Mouse (Mus musculus) limb, embryonic 14.5 days (tissue): ENCODE results near the gene Fxr2. TPM values are rescaled to one million over a fixed set of nuclear protein-coding genes. Genes with fewer than 3 reads are reported as not detected.

Source experiments
- ATAC-seq: fragments of 200-750 bp; cut with Nextera tagmentation; 2 replicates; pipeline ENCODE4 v1.8.0; 2017; ENCODE audit warnings: low read depth, moderate number of reproducible peaks, moderate TSS enrichment; ENCODE audit not compliant: low FRiP score
- DNase-seq: peaks from one replicate; pipeline ENCODE4 v3.0.0-alpha.2; 2015; ENCODE audit warnings: low spot score
- H3K27ac ChIP-seq: fragments of 300-500 bp; sonication (generic); replicated peaks from 2 replicates; pipeline ENCODE4 v1.5.1; 2014; ENCODE audit warnings: low read depth, mild to moderate bottlenecking, low read length, moderate library complexity, mixed read lengths
- H3K27me3 ChIP-seq: fragments of 300-500 bp; sonication (generic); 2 replicates; pipeline ENCODE4 v1.6.1; 2014; ENCODE audit warnings: low read length, mixed read lengths; ENCODE audit not compliant: control insufficient read depth, insufficient read depth
- H3K36me3 ChIP-seq: fragments of 300-500 bp; sonication (generic); 2 replicates; pipeline ENCODE4 v1.6.1; 2014; ENCODE audit warnings: mild to moderate bottlenecking, low read length, moderate library complexity, mixed read lengths; ENCODE audit not compliant: control insufficient read depth, insufficient read depth
- H3K4me1 ChIP-seq: fragments of 300-500 bp; sonication (generic); 2 replicates; pipeline ENCODE4 v1.6.1; 2014; ENCODE audit warnings: antibody characterized with exemption, low read length, mixed read lengths; ENCODE audit not compliant: control insufficient read depth, insufficient read depth
- H3K4me2 ChIP-seq: fragments of 300-500 bp; sonication (generic); replicated peaks from 2 replicates; pipeline ENCODE4 v1.6.1; 2014; ENCODE audit warnings: low read depth, mild to moderate bottlenecking, low read length, moderate library complexity; ENCODE audit not compliant: severe bottlenecking
- H3K4me3 ChIP-seq: fragments of 300-500 bp; sonication (generic); replicated peaks from 2 replicates; pipeline ENCODE4 v1.5.1; 2014; ENCODE audit warnings: low read length
- H3K9ac ChIP-seq: fragments of 300-500 bp; sonication (generic); 2 replicates; pipeline ENCODE4 v1.6.1; 2014; ENCODE audit warnings: mild to moderate bottlenecking, low read depth, low read length, moderate library complexity; ENCODE audit not compliant: severe bottlenecking
- H3K9me3 ChIP-seq: fragments of 300-500 bp; sonication (generic); 2 replicates; pipeline ENCODE4 v1.6.1; 2016; ENCODE audit warnings: low read length; ENCODE audit not compliant: control insufficient read depth
- POLR2A ChIP-seq: fragments of 200-500 bp; IDR thresholded peaks from 2 replicates; pipeline ENCODE4 v1.8.0; 2012; ENCODE audit warnings: inconsistent platforms, mild to moderate bottlenecking, moderate library complexity, borderline replicate concordance; ENCODE audit not compliant: insufficient read depth, insufficient read length; ENCODE audit errors: extremely low read depth
- WGBS: fragments of 180-500 bp; shearing (Covaris S2); extraction: QIAGEN DNeasy Blood & Tissue Kit; methylation state at CpG from one replicate; pipeline ENCODE4 v1.1.7; 2014; 5-methylcytosine and 5-hydroxymethylcytosine counted together
- polyA plus RNA-seq, 2 experiments: library from polyadenylated mRNA; depleted of rRNA in 1 of 2; stranded (reverse) in 1 of 2; unstranded in 1 of 2; fragments of >200 nt; fragmentation: Nextera tagmentation in 1 of 2; extraction: Ambion mirVana in 1 of 2; gene quantifications; 2 replicates each; pipeline versions ENCODE4 v1.2.1 to v1.2.3; 2012 to 2014

The Fxr2 gene
- polyA plus RNA-seq, 2 experiments: 28.9 to 125 TPM

DNA sequence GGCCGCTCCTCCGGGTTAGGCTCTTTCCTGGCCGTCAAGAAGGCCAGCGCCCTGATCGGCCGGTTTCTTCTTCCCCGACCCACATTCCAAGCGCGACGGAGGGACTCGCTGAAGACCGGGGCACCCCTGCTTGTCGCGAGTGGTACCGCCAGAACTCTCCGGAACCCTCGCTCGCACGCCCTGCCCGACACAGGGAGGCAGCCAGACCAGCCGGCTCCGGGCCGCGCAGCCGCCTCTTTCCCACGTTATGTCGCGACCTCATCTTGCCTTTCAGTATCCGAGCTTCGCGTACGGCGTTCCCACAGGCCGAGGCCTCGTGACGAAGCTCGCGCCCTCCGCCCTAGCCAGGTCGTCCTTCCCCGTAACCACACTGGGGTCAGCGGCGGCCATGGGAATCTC, 38.9 kb downstream of the Fxr2 start:
- Histone ChIP-seq H3K4me2 (peak overlapping the region; percentile 88), H3K4me1 (peaks cover 15% of the 10 kb centered on the region), H3K27me3 (no peaks in the 10 kb centered on the region), H3K9ac (peak overlapping the region; percentile 99), H3K4me3 (peak overlapping the region; percentile 100), H3K36me3 (peaks cover 84% of the 10 kb centered on the region), H3K27ac (peak overlapping the region; percentile 97), H3K9me3 (no peaks in the 10 kb centered on the region)
- WGBS: under 1% methylated on average over 43 of the region's 43 CpGs
- no peak for DNase-seq
- no peak for ATAC-seq
- no peak for TF ChIP-seq POLR2A

DNA sequence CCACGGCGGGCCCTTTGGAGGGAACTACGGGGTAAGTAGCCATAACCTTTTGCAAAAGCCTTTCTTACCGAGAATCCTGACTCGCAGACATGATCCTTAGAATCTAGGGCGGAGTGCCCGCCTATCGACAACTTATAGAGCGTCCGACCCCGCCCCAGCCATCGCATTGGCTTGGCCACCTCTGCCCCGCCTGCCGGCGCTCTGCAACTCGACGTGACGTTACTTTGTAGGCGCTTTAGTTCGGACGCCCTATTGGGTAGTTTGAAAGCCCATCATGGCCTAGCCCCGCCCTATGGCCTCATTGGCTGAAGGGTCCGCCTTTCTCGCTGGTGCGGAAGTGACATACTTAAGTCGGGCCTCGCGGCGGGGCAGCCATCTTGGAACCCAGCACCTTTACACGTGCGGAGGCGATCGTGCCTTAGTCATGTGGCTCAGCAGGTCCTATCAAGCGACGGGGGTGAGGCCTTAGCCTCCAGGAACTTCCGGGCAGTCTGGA, 39.5 kb downstream of the Fxr2 start, which contains the start of gene Eif4a1:
Gene Eif4a1 (minus strand): TSS at position 213 of the 496 bp plus-strand sequence.
- ATAC-seq (peak; percentile 97), DNase-seq (peak; percentile 100)
- H3K27me3 ChIP-seq: no peaks in the 10 kb centered on the region
- TF ChIP-seq POLR2A: peak; percentile 96; the same call in 1 of the 2 replicates
- no peaks in the 10 kb centered on the region for H3K9me3 ChIP-seq
- H3K4me2 ChIP-seq: peak within 1 kb of the TSS; percentile 88
- H3K4me1 ChIP-seq: peaks cover 15% of the 10 kb centered on the region
- H3K36me3 ChIP-seq: peaks cover 85% of the 10 kb centered on the region
- under 1% methylated on average over 36 of the region's 36 CpGs for WGBS
- peak within 1 kb of the TSS; percentile 97 for H3K27ac ChIP-seq
- peak within 1 kb of the TSS; percentile 100 for H3K4me3 ChIP-seq
- H3K9ac ChIP-seq: peak within 1 kb of the TSS; percentile 99

DNA sequence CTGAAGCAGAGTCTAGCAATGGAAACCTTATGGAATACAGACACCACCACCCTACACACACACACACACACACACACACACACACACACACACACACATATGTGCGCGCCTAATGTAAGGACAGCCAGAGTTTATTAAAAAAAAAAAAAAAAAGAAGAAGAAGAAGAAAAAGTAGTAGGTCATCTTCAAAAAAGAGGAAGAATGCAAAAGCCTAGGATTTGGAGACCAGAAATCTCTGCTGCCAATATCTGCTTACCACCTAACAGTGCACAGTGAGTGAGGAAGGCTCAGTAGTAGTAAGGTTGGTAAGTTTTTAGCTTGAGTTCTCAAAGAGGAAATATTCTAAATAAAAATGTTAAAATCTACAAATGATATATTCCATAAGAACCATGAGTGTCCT, 46.4 kb downstream of the Fxr2 start:
- Histone ChIP-seq H3K27me3 (no peaks in the 10 kb centered on the region), H3K9me3 (no peaks in the 10 kb centered on the region), H3K4me1 (peaks cover 23% of the 10 kb centered on the region), H3K36me3 (peaks cover 62% of the 10 kb centered on the region), H3K4me2 (no peak overlapping the region), H3K4me3 (no peak overlapping the region), H3K9ac (no peak overlapping the region), H3K27ac (no peak overlapping the region)
- ATAC-seq (no peak), DNase-seq (no peak)
- no peak for TF ChIP-seq POLR2A
- 100% methylated on average over 2 of the region's 2 CpGs for WGBS

DNA sequence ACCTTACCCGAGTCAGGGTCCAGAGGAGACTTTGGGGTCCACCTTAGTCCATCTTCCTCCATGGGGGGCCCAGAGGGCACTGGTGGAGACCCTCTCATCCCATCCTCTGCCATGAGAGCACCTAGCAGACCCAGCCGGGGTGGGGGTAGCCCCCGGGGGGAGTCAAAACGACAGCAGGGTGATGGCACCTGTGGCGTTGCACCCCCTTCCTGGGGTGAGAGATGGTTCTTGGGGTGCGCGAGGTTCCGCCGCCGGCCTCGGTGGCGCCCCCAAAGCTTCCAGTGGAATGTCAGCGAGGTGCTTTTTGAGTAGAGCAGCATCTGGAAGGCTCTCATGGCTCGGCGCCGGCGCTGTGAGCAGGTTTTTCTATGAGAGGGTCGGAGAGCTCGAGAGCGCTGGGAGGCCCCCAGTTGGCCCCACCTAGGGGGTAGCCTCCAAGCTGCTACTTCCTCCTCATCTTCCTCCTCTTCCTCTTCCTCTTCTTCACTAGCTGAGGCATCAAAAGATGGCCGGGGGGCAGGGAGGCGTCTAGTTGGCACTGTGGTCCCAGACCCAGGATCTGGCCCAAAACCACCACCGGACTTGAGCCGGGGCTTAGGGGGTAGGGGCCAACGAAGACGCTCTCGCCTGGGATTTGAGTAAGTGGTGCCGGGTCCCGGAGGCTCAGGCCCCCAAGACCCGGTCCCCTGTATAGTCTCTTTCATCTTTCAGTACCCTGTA, 47.5 kb downstream of the Fxr2 start:
- Histone ChIP-seq H3K36me3 (peaks cover 51% of the 10 kb centered on the region), H3K4me1 (peaks cover 23% of the 10 kb centered on the region), H3K27ac (no peak overlapping the region), H3K4me2 (peak overlapping the region; percentile 88), H3K27me3 (no peaks in the 10 kb centered on the region), H3K9ac (peak overlapping the region; percentile 74; the same call in 1 of the 2 replicates), H3K9me3 (no peaks in the 10 kb centered on the region), H3K4me3 (peak overlapping the region; percentile 87)
- no peak for ATAC-seq
- TF ChIP-seq POLR2A: no peak
- DNase-seq: no peak
- 90% methylated on average over 30 of the region's 30 CpGs for WGBS

DNA sequence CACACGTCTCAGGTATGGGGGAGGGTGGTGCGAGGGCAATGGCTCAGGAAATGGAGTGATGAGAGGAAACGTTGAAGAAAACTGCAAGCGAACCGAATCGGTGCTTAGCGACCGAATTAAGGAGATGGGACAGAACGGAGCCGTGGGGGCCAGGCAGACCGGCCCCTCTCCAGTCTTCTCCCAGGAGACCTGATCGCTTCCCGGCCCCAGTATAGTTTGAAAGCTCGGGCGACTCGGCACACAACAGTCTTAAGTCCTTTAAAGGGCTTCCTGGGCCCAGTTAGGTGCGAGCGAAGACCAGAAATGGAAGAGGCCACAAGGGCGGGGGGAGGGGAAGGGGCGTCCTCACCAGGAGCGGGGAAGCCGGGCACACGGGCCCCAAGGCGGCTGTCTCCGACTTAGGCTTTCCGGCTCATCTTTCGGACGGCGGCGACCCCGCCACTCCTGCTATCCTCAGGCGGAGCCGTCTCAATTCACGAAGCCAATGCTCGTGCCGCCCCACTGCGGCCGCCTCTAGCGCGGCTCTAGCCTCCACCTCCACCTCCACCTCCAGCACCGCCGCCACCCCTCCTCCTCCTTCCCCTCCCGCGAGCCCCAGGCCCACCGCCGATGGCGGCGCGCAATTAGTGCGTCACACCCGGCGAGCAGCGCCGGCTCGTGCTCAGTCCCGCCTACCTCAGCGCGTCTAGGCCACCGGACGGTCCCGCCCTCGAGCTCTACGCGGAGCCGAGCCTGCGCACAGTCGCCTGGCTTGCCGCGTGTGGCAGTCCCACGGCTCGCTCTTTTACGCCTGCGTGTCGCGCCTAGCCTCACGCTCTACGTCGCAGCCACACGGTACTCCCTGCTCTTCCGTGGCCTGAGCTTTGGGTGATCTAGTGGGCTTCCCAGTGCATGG, 48.8 kb downstream of the Fxr2 start, which contains the start of gene Senp3:
Gene Senp3 (minus strand): TSS at position 771 of the 895 bp plus-strand sequence.
- H3K4me2 ChIP-seq: peak within 1 kb of the TSS; percentile 88
- peak; percentile 97 for DNase-seq
- WGBS: 2% methylated on average over 58 of the region's 80 CpGs
- peak within 1 kb of the TSS; percentile 87 for H3K27ac ChIP-seq
- peaks cover 35% of the 10 kb centered on the region for H3K4me1 ChIP-seq
- TF ChIP-seq POLR2A: peak; percentile 77; the same call in 1 of the 2 replicates
- H3K4me3 ChIP-seq: peak within 1 kb of the TSS; percentile 87
- H3K36me3 ChIP-seq: peaks cover 38% of the 10 kb centered on the region
- ATAC-seq: peak; percentile 92
- peak within 1 kb of the TSS; percentile 74 for H3K9ac ChIP-seq
- H3K9me3 ChIP-seq: no peaks in the 10 kb centered on the region
- no peaks in the 10 kb centered on the region for H3K27me3 ChIP-seq
